29 mouse cellular contexts compared by ENCODE assay signal in genomic region chr4:14442647-14443259, GRCm38 (mm10).
DNase-seq lines count a peak whose midpoint lies in the region; ATAC-seq and TF ChIP-seq lines count a peak whose summit lies in the region.
"Had no signal": no experiment of that assay in that cellular context is flagged by ENCODE, and none has a peak within 500 bp of the region (broad histone marks: within the 10 kb centered on the region; RNA-seq: fewer than 3 reads in every experiment).

No protein-coding gene starts in this region.

- H3K9me3 ChIP-seq in hindbrain, embryonic 13.5 days = no peaks in the 10 kb centered on the region
- no peaks in the 10 kb centered on the region for H3K9me3 ChIP-seq in hindbrain, embryonic 10.5 days
- H3K9me3 ChIP-seq in neural tube, embryonic 14.5 days (ENCODE audit: control insufficient read depth, low read length) = no peaks in the 10 kb centered on the region
- H3K9me3 ChIP-seq in hindbrain, postnatal 0 days (ENCODE audit: low read length) = no peaks in the 10 kb centered on the region
- no peaks in the 10 kb centered on the region for H3K9me3 ChIP-seq in lung, postnatal 0 days (ENCODE audit: low read length)
- H3K9me3 ChIP-seq: embryonic facial prominence, embryonic 12.5 days; heart, embryonic 13.5 days; hindbrain, embryonic 15.5 days; intestine, embryonic 15.5 days; limb, embryonic 10.5 days; limb, embryonic 15.5 days; liver, embryonic 13.5 days had no signal

- H3K4me1 ChIP-seq in hindbrain, embryonic 13.5 days (replicated peaks) = peaks cover 5% of the 10 kb centered on the region
- no peaks in the 10 kb centered on the region for H3K4me1 ChIP-seq in hindbrain, embryonic 10.5 days (replicated peaks)
- H3K4me1 ChIP-seq in neural tube, embryonic 14.5 days (ENCODE audit: control insufficient read depth, insufficient read depth, low read length) = no peaks in the 10 kb centered on the region
- no peaks in the 10 kb centered on the region for H3K4me1 ChIP-seq in hindbrain, postnatal 0 days (ENCODE audit: insufficient read depth, low read length)
- no peaks in the 10 kb centered on the region for H3K4me1 ChIP-seq in lung, postnatal 0 days (ENCODE audit: insufficient read depth, low read depth, low read length)
- H3K4me1 ChIP-seq: heart, embryonic 13.5 days; hindbrain, embryonic 15.5 days; intestine, embryonic 15.5 days; limb, embryonic 10.5 days; limb, embryonic 15.5 days; liver, embryonic 13.5 days had no signal

- WGBS in hindbrain, embryonic 13.5 days = 81% methylated on average over 5 of the region's 5 CpGs
- WGBS in hindbrain, embryonic 10.5 days = 95% methylated on average over 5 of the region's 5 CpGs
- 82% methylated on average over 5 of the region's 5 CpGs for WGBS in neural tube, embryonic 14.5 days
- WGBS in hindbrain, postnatal 0 days = 80% methylated on average over 5 of the region's 5 CpGs
- WGBS in lung, postnatal 0 days = 96% methylated on average over 5 of the region's 5 CpGs

- no peak overlapping the region for H3K4me2 ChIP-seq in hindbrain, embryonic 13.5 days
- H3K4me2 ChIP-seq in neural tube, embryonic 14.5 days (ENCODE audit: low read depth, low read length) = no peak overlapping the region
- no peak overlapping the region for H3K4me2 ChIP-seq in hindbrain, postnatal 0 days (ENCODE audit: low read depth, low read length)
- no peak overlapping the region for H3K4me2 ChIP-seq in lung, postnatal 0 days (replicated peaks; ENCODE audit: low read depth, low read length)
- H3K4me2 ChIP-seq: embryonic facial prominence, embryonic 12.5 days; heart, embryonic 13.5 days; hindbrain, embryonic 15.5 days; intestine, embryonic 15.5 days; limb, embryonic 15.5 days; liver, embryonic 13.5 days had no signal

- peak; percentile 69; the same call in 1 of the 2 replicates for ATAC-seq in hindbrain, embryonic 13.5 days (ENCODE audit: low FRiP score)
- peak; percentile 54; the same call in 1 of the 2 replicates for ATAC-seq in neural tube, embryonic 14.5 days (ENCODE audit: low read depth)
- ATAC-seq in hindbrain, postnatal 0 days = no peak
- no peak for ATAC-seq in lung, postnatal 0 days
- ATAC-seq: CD4-positive, CD25-positive, alpha-beta regulatory T cell, adult 4 months; intestine, embryonic 15.5 days had no signal

- no peak overlapping the region for H3K4me3 ChIP-seq in hindbrain, embryonic 13.5 days
- no peak overlapping the region for H3K4me3 ChIP-seq in hindbrain, embryonic 10.5 days
- no peak overlapping the region for H3K4me3 ChIP-seq in neural tube, embryonic 14.5 days (ENCODE audit: low read depth, low read length)
- no peak overlapping the region for H3K4me3 ChIP-seq in hindbrain, postnatal 0 days (ENCODE audit: low read length)
- no peak overlapping the region for H3K4me3 ChIP-seq in lung, postnatal 0 days (ENCODE audit: low read depth, low read length)
- H3K4me3 ChIP-seq: embryonic facial prominence, embryonic 12.5 days; heart, embryonic 13.5 days; hindbrain, embryonic 15.5 days; intestine, embryonic 15.5 days; limb, embryonic 10.5 days; limb, embryonic 15.5 days; liver, embryonic 13.5 days; myocyte had no signal

- no peak for TF ChIP-seq EP300 in lung, postnatal 0 days (IDR thresholded peaks at IDR 0.05)

- no peaks in the 10 kb centered on the region for H3K27me3 ChIP-seq in hindbrain, embryonic 13.5 days
- no peaks in the 10 kb centered on the region for H3K27me3 ChIP-seq in hindbrain, embryonic 10.5 days (ENCODE audit: insufficient read depth, poor library complexity, severe bottlenecking)
- no peaks in the 10 kb centered on the region for H3K27me3 ChIP-seq in neural tube, embryonic 14.5 days (ENCODE audit: control insufficient read depth, insufficient read depth, low read length)
- no peaks in the 10 kb centered on the region for H3K27me3 ChIP-seq in hindbrain, postnatal 0 days (ENCODE audit: insufficient read depth, low read length)
- H3K27me3 ChIP-seq in lung, postnatal 0 days (replicated peaks; ENCODE audit: insufficient read depth, low read length) = no peaks in the 10 kb centered on the region
- H3K27me3 ChIP-seq: embryonic facial prominence, embryonic 12.5 days; heart, embryonic 13.5 days; hindbrain, embryonic 15.5 days; intestine, embryonic 15.5 days; limb, embryonic 15.5 days; liver, embryonic 13.5 days had no signal

- H3K9ac ChIP-seq in hindbrain, embryonic 13.5 days = no peak overlapping the region
- H3K9ac ChIP-seq in neural tube, embryonic 14.5 days (replicated peaks; ENCODE audit: low read depth, low read length) = no peak overlapping the region
- H3K9ac ChIP-seq in hindbrain, postnatal 0 days (replicated peaks; ENCODE audit: low read length) = no peak overlapping the region
- H3K9ac ChIP-seq in lung, postnatal 0 days (replicated peaks; ENCODE audit: low read depth) = no peak overlapping the region
- H3K9ac ChIP-seq: embryonic facial prominence, embryonic 12.5 days; heart, embryonic 13.5 days; hindbrain, embryonic 15.5 days; intestine, embryonic 15.5 days; limb, embryonic 15.5 days; liver, embryonic 13.5 days had no signal

- no peak for TF ChIP-seq CTCF in hindbrain, postnatal 0 days (IDR thresholded peaks at IDR 0.05; ENCODE audit: low read depth)
- TF ChIP-seq CTCF in lung, postnatal 0 days (IDR thresholded peaks at IDR 0.05) = no peak

- DNase-seq in hindbrain, embryonic 10.5 days (ENCODE audit: low spot score) = no peak
- DNase-seq in neural tube, embryonic 10.5 days (ENCODE audit: extremely low spot score, low spot score) = no peak
- DNase-seq in hindbrain, postnatal 0 days (ENCODE audit: low spot score) = peak; percentile 2
- no peak for DNase-seq in ovary, postnatal 36 days (ENCODE audit: low spot score)
- DNase-seq in lung, postnatal 0 days (ENCODE audit: low spot score) = no peak
- DNase-seq: adrenal gland, postnatal 14 days; cerebellum, adult 11-12 months; cerebellum, adult 9-11 months; embryo, embryonic 11 days; heart, postnatal 14 days; kidney, adult 2 months; kidney, postnatal 4 days; layer of hippocampus, adult 9-11 months; liver, embryonic 13.5 days; lung, adult 18-20 months; lung, postnatal 14 days; right cerebral cortex, adult 18-20 months; spleen, adult 18-20 months; thymus, postnatal 25 days had no signal

- H3K27ac ChIP-seq in hindbrain, embryonic 13.5 days = peak overlapping the region; percentile 72
- no peak overlapping the region for H3K27ac ChIP-seq in hindbrain, embryonic 10.5 days
- no peak overlapping the region for H3K27ac ChIP-seq in neural tube, embryonic 14.5 days (ENCODE audit: low read depth, low read length)
- no peak overlapping the region for H3K27ac ChIP-seq in hindbrain, postnatal 0 days
- no peak overlapping the region for H3K27ac ChIP-seq in lung, postnatal 0 days (ENCODE audit: low read length)
- H3K27ac ChIP-seq: embryonic facial prominence, embryonic 12.5 days; heart, embryonic 13.5 days; hindbrain, embryonic 15.5 days; intestine, embryonic 15.5 days; limb, embryonic 10.5 days; limb, embryonic 15.5 days; liver, embryonic 13.5 days had no signal

- H3K36me3 ChIP-seq in hindbrain, embryonic 13.5 days = no peaks in the 10 kb centered on the region
- H3K36me3 ChIP-seq in hindbrain, embryonic 10.5 days = no peaks in the 10 kb centered on the region
- no peaks in the 10 kb centered on the region for H3K36me3 ChIP-seq in neural tube, embryonic 14.5 days (ENCODE audit: control insufficient read depth, insufficient read depth, low read length)
- H3K36me3 ChIP-seq in hindbrain, postnatal 0 days (ENCODE audit: insufficient read depth, low read length) = no peaks in the 10 kb centered on the region
- no peaks in the 10 kb centered on the region for H3K36me3 ChIP-seq in lung, postnatal 0 days (ENCODE audit: insufficient read depth, low read length)
- H3K36me3 ChIP-seq: embryonic facial prominence, embryonic 12.5 days; heart, embryonic 13.5 days; hindbrain, embryonic 15.5 days; intestine, embryonic 15.5 days; limb, embryonic 10.5 days; limb, embryonic 15.5 days; liver, embryonic 13.5 days had no signal

Comparison
In these comparisons a context has a peak if more than half of its experiments do, and no peak if none do; other contexts are left out.
1. ATAC-seq: peak in hindbrain, embryonic 13.5 days (single experiment) and neural tube, embryonic 14.5 days (single experiment); none in hindbrain, postnatal 0 days (single experiment) and lung, postnatal 0 days (single experiment).